Mouse (Mus musculus): Measurements from ENCODE around the gene G0s2.

G0s2 gene

GRCm38 (mm10) chr1:193251386-193251785 lies 21.6 kb downstream of the G0s2 start:
- DNase-seq = no peak

- DNase-seq = no peak
Observed at GRCm38 (mm10) chr1:193250026-193250425, 23.0 kb downstream of the G0s2 start.

GRCm38 (mm10) chr1:193244235-193244634 lies 28.8 kb downstream of the G0s2 start:
- no peak for DNase-seq

- DNase-seq = no peak
Observed at GRCm38 (mm10) chr1:193243571-193244193, 29.3 kb downstream of the G0s2 start.

GRCm38 (mm10) chr1:193242863-193243262 lies 30.2 kb downstream of the G0s2 start:
- DNase-seq = no peak

- no peak for DNase-seq
Observed at GRCm38 (mm10) chr1:193242238-193242637, 30.8 kb downstream of the G0s2 start.

GRCm38 (mm10) chr1:193241436-193241835 lies 31.6 kb downstream of the G0s2 start:
- DNase-seq = no peak

- DNase-seq = no peak
Observed at GRCm38 (mm10) chr1:193238426-193238825, 34.6 kb downstream of the G0s2 start.

GRCm38 (mm10) chr1:193234930-193235329 lies 38.1 kb downstream of the G0s2 start:
- no peak for DNase-seq

GRCm38 (mm10) chr1:193234130-193234645 lies 38.8 kb downstream of the G0s2 start:
- no peak for DNase-seq

- no peak for DNase-seq
Observed at GRCm38 (mm10) chr1:193232732-193233131, 40.3 kb downstream of the G0s2 start.

GRCm38 (mm10) chr1:193230935-193231334 lies 42.1 kb downstream of the G0s2 start:
- DNase-seq = no peak

GRCm38 (mm10) chr1:193230531-193230930 lies 42.5 kb downstream of the G0s2 start:
- DNase-seq = no peak

- no peak for DNase-seq
Observed at GRCm38 (mm10) chr1:193229570-193229969, 43.4 kb downstream of the G0s2 start.

GRCm38 (mm10) chr1:193227537-193227936 lies 45.5 kb downstream of the G0s2 start:
- no peak for DNase-seq

GRCm38 (mm10) chr1:193226724-193227522 lies 46.1 kb downstream of the G0s2 start:
- no peak for DNase-seq

GRCm38 (mm10) chr1:193226114-193226513 lies 46.9 kb downstream of the G0s2 start:
- DNase-seq = no peak

GRCm38 (mm10) chr1:193225531-193225930 lies 47.5 kb downstream of the G0s2 start:
- DNase-seq = no peak
